Mouse (Mus musculus) left cerebral cortex, adult 9 months (tissue): ENCODE results near the gene 9930111J21Rik2.
"Not testable (repeated sequence)": the region's sequence is repeated elsewhere in the genome, so short reads cannot be mapped to it uniquely, and the experiment has no call there.

Experiments used
- DNase-seq, 2 experiments: peaks; one replicate each; pipeline ENCODE4 v3.0.0; 2022; ENCODE audit warnings: low spot score in 2 of 2

The 9930111J21Rik2 gene

GRCm38 (mm10) chr11:49077012-49077411 lies 26.0 kb upstream of the 9930111J21Rik2 start:
- no peak for DNase-seq

- DNase-seq = not testable (repeated sequence)
These were observed 25.1 kb upstream of the 9930111J21Rik2 start, which contains the start of gene Ifi47 for GRCm38 (mm10) chr11:49076001-49076757. Gene Ifi47, plus strand, starts transcription at chr11:49076587.

- no peak for DNase-seq
These were observed 17.3 kb upstream of the 9930111J21Rik2 start for GRCm38 (mm10) chr11:49068358-49068757.

DNA sequence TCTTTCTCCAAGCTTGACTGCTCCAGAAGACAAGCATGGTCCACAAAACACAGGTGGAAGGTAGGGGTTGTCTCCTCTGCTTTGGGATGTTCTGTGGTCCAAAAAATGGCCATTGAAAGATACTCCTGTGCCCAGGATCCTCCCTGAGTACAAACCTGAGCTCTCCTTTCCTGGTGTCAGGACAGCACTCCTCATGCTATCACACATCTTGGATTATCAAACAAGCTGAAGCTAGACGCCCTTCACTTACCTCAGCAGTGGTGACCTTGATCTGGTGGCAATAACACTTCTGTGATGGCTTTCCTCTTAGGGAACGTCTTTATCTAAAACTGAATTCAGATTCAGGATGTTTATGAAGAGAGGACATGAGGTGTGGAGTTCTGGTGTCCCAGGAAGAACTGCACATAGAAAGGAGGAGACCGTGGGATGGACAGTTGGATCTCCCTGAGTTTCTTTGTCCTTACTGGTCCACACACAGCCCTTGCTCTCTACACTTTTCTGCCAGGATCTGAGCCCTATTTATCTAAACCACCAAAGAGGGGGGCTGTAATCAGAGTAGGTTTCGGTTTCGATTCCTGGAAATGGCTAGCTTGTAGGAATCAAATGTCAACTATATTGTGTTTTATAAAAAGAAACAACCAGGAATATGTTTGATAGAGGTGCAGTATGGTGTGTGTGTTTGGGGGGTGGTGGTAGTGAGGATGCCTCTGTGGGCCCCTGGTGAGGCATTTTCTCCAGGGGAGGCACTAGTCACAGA lies 12.8 kb upstream of the 9930111J21Rik2 start, which contains the start of gene Tgtp2:
Gene Tgtp2 (minus strand): TSS at position 494 of the 757 bp plus-strand sequence.
- DNase-seq = not testable (repeated sequence)

GRCm38 (mm10) chr11:49061865-49062264 lies 10.8 kb upstream of the 9930111J21Rik2 start:
- DNase-seq = not testable (repeated sequence)

DNA sequence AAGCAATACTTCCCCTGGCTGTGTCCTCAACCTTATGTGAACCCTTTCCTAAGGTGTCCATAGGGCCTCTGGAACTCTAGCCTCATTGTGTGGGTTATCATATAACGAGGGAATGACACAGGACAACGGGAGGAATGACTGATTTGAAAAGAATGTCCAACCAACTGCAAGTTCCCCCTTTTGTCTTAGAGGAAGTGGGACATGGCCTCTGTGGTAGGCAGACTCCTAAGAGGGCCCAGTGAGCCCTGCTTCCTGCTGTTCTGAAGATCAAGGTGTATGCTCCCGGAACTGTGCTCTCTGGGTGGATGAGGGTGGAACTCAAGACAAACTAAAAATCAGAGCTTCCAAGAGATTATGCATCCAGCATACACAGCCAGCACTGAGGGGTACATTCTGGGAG lies 9.0 kb upstream of the 9930111J21Rik2 start:
- DNase-seq = not testable (repeated sequence)

GRCm38 (mm10) chr11:49051894-49052293 lies 852 bp upstream of the 9930111J21Rik2 start:
- not testable (repeated sequence) for DNase-seq

DNA sequence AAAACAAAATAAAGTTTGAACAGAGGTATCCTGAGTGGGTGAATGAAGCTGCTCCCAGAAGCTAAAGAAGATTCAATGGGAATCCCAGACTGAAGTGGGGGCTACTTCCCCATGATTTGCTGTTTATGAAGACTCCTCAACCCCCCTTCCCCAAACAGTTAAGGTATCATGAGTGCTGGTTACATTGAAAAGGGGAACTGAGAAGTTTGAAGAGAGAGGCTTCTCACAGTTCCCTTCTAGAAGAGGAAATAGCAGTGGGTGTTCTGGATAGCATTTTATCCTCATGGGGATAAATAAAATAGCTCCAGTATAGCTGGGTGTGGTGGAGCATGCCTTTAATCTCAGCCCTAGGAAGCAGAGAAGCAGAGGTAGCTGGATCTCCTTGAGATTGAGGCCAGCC lies 978 bp downstream of the 9930111J21Rik2 start:
- DNase-seq = not testable (repeated sequence)

DNA sequence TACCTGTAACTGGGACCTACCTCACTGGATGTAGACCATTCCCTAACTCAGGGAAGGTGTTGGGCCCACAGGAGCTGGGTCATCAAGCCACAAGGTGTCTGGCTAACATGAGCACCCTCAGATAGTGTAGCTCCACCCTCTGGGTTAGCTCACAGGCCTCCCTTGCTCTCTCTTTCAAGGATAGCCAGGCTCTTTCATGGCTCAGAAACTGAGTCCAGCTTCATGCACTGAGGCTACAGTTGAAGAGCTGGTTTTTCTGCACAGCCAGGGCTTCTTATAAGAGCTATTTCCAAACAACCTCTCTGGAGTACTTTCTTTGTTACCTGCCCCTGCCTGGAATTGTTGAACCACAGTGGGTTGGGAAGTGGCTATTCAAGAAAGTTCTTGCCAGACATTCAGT lies 39.0 kb downstream of the 9930111J21Rik2 start:
- not testable (repeated sequence) for DNase-seq

DNA sequence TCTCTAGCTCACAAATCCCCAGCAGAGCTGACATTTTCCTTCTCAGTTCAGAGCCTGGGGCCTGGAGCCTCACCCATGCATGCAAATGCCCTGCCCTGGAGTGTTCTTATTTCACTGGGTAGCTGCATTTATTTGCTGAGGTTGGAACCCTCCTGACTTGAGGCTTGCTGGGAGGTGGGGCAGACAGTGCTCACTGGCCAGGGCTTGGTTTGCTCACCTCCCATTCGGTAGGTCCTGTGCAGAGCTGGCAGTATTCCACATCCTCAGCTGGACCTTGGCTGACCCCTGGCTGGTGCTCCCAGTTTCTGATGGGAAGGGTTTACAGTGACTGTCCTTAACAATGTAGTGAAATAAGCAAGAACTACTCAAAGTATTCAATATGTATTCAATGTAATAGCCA lies 44.3 kb downstream of the 9930111J21Rik2 start:
- not testable (repeated sequence) for DNase-seq

DNA sequence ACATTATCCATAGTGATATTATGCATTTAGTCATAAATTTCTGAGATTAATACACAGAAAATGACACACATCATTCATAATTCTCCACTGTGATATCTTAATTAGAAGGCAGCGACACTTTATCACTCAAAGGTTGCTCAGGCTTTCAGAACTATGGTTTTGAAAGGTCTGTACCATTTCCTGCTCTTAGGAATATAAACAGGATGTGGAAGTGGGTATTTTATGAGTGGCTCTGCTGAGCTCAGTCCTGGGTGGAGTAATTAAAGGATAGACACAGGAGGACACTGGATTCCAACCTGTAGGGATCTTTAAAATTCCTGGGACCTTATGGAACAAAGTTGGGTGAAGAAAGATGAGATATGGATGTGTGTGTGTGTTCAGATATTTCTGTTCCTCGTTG lies 44.7 kb downstream of the 9930111J21Rik2 start:
- DNase-seq = not testable (repeated sequence)

- DNase-seq = not testable (repeated sequence)
These were observed 50.6 kb downstream of the 9930111J21Rik2 start for GRCm38 (mm10) chr11:49000411-49000810.

DNA sequence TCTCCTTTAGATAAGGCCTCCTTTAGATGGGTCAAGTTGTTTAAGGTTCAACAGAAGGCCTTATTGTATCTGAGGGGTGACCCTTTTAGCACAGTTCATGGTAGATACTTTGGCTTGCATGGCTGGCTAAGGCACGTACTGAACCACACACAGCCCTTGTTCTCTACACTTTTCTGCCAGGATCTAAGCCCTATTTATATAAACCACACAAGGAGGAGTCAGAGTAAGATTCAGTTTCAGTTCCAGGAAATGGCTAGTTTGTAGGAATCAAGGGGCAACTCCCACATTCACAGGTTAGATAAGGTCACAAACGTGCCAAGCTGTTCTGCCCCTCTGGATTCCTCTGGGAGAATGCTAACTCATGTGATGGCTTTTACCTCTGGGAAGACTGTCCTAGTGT lies 57.0 kb downstream of the 9930111J21Rik2 start, which contains the start of gene Tgtp1:
Gene Tgtp1 (minus strand): TSS at position 155 of the 400 bp plus-strand sequence.
- not testable (repeated sequence) for DNase-seq

GRCm38 (mm10) chr11:48993296-48993695 lies 57.7 kb downstream of the 9930111J21Rik2 start:
- DNase-seq = not testable (repeated sequence)

GRCm38 (mm10) chr11:48991740-48992520 lies 59.1 kb downstream of the 9930111J21Rik2 start, which contains the start of gene Gm12185:
Gene Gm12185, minus strand, starts transcription at chr11:48992226.
- not testable (repeated sequence) for DNase-seq

DNA sequence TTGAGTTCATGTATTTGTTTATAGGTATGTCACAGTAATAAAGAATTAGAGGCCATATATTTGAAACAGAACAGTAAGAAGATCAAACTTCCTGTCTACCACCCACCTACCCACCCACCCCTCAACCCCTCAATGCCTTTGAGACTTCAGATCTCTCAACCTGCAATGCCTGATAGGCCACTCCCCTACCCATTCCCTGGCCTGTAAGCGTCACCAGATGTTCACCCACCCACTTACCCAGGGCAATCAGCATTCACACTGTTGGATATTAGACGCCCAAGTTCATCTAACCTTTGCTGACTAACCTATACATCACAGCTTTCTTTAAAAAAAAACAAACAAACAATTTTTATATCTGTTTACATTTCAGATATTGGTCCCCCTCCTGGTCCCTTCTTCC lies 61.1 kb downstream of the 9930111J21Rik2 start:
- DNase-seq = not testable (repeated sequence)

- not testable (repeated sequence) for DNase-seq
These were observed 62.8 kb downstream of the 9930111J21Rik2 start for GRCm38 (mm10) chr11:48988219-48988618.

DNA sequence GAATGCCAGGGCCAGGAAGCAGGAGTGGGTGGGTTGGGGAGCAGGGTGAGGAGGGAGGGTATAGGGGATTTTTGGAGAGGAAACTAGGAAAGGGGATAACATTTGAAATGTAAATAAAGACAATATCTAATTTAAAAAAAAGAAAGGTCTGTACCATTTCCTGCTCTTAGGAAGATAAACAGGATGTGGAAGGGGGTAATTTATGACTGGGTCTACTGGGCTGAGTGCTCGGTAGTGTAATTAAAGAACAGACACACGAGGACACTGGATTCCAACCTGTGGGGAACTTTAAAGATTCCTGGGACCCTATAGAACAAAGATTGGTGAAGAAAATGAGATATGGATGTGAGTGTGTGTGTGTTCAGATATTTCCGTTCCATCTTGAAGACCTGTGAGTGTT lies 68.2 kb downstream of the 9930111J21Rik2 start:
- not testable (repeated sequence) for DNase-seq

GRCm38 (mm10) chr11:48980052-48980451 lies 71.0 kb downstream of the 9930111J21Rik2 start:
- DNase-seq = not testable (repeated sequence)

DNA sequence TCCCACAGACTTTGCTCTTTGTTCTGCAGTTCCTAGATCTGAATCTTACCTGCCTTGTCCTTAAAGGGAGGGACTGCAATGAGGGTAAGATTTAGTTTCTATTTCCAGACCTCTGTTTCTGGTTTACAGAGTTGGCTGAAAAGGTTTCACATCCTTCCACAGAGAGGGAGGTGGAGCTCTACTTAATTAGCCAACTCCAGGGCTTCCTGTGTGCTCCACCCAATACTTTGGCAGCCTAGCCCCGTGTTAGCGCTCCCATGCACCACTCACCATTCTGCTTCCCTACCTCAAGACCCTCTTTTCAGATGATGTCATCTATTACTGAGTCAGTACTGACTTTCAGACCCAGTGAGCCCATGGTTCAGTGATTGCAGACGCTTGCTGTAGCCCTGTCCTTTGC lies 71.8 kb downstream of the 9930111J21Rik2 start, which contains the start of gene 9930111J21Rik1:
Gene 9930111J21Rik1 (minus strand): TSS at position 148 of the 400 bp plus-strand sequence.
- DNase-seq = not testable (repeated sequence)

DNA sequence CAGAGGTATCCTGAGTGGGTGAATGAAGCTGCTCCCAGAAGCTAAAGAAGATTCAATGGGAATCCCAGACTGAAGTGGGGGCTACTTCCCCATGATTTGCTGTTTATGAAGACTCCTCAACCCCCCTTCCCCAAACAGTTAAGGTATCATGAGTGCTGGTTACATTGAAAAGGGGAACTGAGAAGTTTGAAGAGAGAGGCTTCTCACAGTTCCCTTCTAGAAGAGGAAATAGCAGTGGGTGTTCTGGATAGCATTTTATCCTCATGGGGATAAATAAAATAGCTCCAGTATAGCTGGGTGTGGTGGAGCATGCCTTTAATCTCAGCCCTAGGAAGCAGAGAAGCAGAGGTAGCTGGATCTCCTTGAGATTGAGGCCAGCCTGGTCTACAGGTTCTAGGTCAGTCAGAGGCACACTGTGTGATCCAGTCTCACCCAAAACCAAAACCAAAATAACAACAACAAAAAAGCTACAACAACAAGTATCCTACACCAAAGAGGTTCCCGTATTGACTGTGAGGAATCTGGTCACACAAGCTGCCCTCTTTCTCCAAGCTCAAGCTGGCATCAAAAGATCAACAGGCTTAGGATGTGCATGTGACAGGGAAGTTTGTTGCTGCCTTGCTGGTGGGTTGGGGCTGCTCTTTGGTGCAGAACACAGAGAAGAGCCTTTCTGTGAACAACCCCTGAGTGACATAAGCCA lies 72.7 kb downstream of the 9930111J21Rik2 start, which contains the start of gene Olfr56:
Gene Olfr56 (plus strand): TSS at position 650 of the 700 bp plus-strand sequence.
- DNase-seq = not testable (repeated sequence)
